Mouse (Mus musculus) liver, adult 2 months (tissue): ENCODE results near the gene Cdc42. TPM values are rescaled to one million over a fixed set of nuclear protein-coding genes. Genes with fewer than 3 reads are reported as not detected.

Experiments used
- DNase-seq: peaks from one replicate; pipeline ENCODE4 v3.0.0-alpha.2; 2011; ENCODE audit warnings: low read depth, low spot score; ENCODE audit errors: extremely low read depth
- H3K27ac ChIP-seq: fragments of 200-500 bp; replicated peaks from 2 replicates; pipeline ENCODE4 v1.5.1; 2012; ENCODE audit warnings: low read depth, mild to moderate bottlenecking, control low read depth, inconsistent platforms, low read length; ENCODE audit not compliant: insufficient read depth
- H3K27me3 ChIP-seq: fragments of 200-500 bp; 2 replicates; pipeline ENCODE4 v1.6.1; 2012; ENCODE audit warnings: mild to moderate bottlenecking, moderate library complexity, low read length, inconsistent platforms; ENCODE audit not compliant: control insufficient read depth, insufficient read depth
- H3K36me3 ChIP-seq: fragments of 200-500 bp; 2 replicates; pipeline ENCODE4 v1.6.1; 2012; ENCODE audit warnings: low read length, inconsistent platforms; ENCODE audit not compliant: control insufficient read depth, insufficient read depth
- H3K4me1 ChIP-seq: fragments of 200-500 bp; 2 replicates; pipeline ENCODE4 v1.6.1; 2011; ENCODE audit warnings: low read length; ENCODE audit not compliant: control insufficient read depth, insufficient read depth
- H3K4me3 ChIP-seq: fragments of 200-500 bp; 2 replicates; pipeline ENCODE4 v1.5.1; 2011; ENCODE audit warnings: low read depth, mild to moderate bottlenecking, control low read depth, low read length, moderate library complexity; ENCODE audit not compliant: insufficient read depth
- H3K79me2 ChIP-seq: fragments of 200-500 bp; 2 replicates; pipeline ENCODE4 v1.6.1; 2012; ENCODE audit warnings: inconsistent platforms, mild to moderate bottlenecking, low read length, moderate library complexity; ENCODE audit not compliant: control insufficient read depth, insufficient read depth
- H3K9ac ChIP-seq: fragments of 200-500 bp; 2 replicates; pipeline ENCODE4 v1.6.1; 2012; ENCODE audit warnings: low read depth, mild to moderate bottlenecking, control low read depth, inconsistent platforms, low read length
- CTCF ChIP-seq: fragments of 200-500 bp; IDR thresholded peaks from 2 replicates; pipeline ENCODE4 v1.5.1; 2011; ENCODE audit warnings: low read depth, low read length, control low read depth
- POLR2A ChIP-seq: fragments of 200-500 bp; IDR thresholded peaks from 2 replicates; pipeline ENCODE4 v1.6.1; 2011; ENCODE audit warnings: low read length, control low read depth; ENCODE audit not compliant: insufficient read depth; ENCODE audit errors: extremely low read depth
- WGBS: fragments of 180-500 bp; shearing (Covaris S2); methylation state at CpG from one replicate; pipeline ENCODE4 v1.1.7; 2018; 5-methylcytosine and 5-hydroxymethylcytosine counted together
- polyA plus RNA-seq: library from polyadenylated mRNA; depleted of rRNA; stranded (reverse); fragments of >200 nt; gene quantifications from 2 replicates; pipeline ENCODE4 v1.2.3, GENCODE M21; 2012
- total RNA-seq: library from RNA; depleted of rRNA; stranded (reverse); fragments of >200 nt; gene quantifications from 2 replicates; pipeline ENCODE4 v1.2.3, GENCODE M21; 2014

The Cdc42 gene
- total and polyA plus RNA-seq, 2 experiments, result 35.8 to 131 TPM

DNA sequence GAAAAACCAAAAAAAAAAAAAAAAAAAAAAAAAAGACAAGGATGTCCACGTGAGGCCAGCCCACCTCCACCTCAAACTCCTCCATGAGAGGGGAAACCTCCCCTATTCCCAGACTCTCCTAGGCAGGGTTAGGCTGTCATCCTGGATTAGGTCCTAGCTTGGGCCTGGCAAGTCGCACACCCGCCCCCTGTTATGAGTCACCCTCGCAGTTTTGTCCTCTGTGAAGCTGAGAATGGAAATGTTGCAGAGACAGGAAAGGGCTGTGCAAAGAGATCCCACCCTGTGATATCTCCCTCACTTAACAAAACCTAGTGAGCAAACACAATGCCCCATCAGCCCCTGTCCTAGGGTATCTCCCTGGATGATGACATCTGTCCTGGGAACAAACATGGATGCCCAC, 59.9 kb downstream of the Cdc42 start:
- DNase-seq, result no peak
- Histone ChIP-seq H3K9ac (no peak overlapping the region), H3K79me2 (no peaks in the 10 kb centered on the region), H3K36me3 (no peaks in the 10 kb centered on the region), H3K4me3 (no peak overlapping the region), H3K27me3 (no peaks in the 10 kb centered on the region), H3K4me1 (0 out of 2 replicates have a peak, but pooled peaks cover 2% of the 10 kb centered on the region), H3K27ac (no peak overlapping the region)
- TF ChIP-seq CTCF, result no peak
- TF ChIP-seq POLR2A, result no peak
- 82% methylated on average over 4 of the region's 4 CpGs for WGBS

DNA sequence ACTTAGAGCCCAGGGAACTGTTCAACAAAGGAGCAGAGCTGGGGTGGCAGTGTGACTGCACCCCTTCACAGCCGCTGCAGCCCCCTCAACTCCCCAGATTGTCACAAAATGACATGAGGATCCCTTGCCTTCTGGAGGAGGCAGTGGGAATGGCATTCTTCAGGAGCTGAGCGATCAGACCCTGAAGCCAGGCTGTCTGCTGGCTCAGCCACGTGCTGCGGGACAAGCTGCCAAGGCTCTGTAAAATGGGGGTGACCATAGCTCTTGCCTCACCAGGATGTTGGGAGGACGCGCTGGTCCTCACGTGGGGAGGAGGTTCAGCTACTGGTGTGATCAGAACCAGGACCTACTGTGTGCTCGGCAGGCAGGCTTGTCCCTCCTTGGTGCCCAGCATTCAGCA, 62.6 kb downstream of the Cdc42 start:
- no peak overlapping the region for H3K27ac ChIP-seq
- no peaks in the 10 kb centered on the region for H3K36me3 ChIP-seq
- no peaks in the 10 kb centered on the region for H3K27me3 ChIP-seq
- WGBS, result 92% methylated on average over 8 of the region's 8 CpGs
- H3K4me1 ChIP-seq, result 0 out of 2 replicates have a peak, but pooled peaks cover 2% of the 10 kb centered on the region
- TF ChIP-seq CTCF (no peak), POLR2A (no peak)
- H3K4me3 ChIP-seq, result no peak overlapping the region
- H3K9ac ChIP-seq, result no peak overlapping the region
- no peak for DNase-seq
- H3K79me2 ChIP-seq, result no peaks in the 10 kb centered on the region

DNA sequence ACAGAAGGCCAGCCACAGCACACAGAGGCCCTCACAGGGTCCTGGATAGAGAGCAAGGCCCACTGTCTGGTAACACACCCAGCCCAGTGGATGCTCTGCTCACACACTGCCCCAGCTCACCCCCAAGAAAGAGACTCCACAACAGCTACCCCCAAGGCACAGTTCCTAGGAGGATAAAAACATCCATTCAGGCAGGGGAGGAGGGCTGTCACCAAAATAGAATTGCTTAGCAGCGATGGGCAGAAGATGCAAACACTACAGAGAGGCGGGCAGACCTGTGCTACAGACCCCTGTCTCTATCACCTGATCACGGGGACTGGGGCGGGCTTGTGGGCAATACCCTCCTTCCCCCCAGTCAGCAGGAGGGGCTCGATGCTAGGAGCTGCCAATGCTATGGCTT, 63.0 kb downstream of the Cdc42 start:
- Histone ChIP-seq H3K4me3 (no peak overlapping the region), H3K27me3 (no peaks in the 10 kb centered on the region), H3K27ac (no peak overlapping the region), H3K9ac (no peak overlapping the region), H3K4me1 (no peaks in the 10 kb centered on the region), H3K36me3 (no peaks in the 10 kb centered on the region), H3K79me2 (no peaks in the 10 kb centered on the region)
- TF ChIP-seq CTCF (no peak), POLR2A (no peak)
- WGBS, result 90% methylated on average over 5 of the region's 5 CpGs
- no peak for DNase-seq

DNA sequence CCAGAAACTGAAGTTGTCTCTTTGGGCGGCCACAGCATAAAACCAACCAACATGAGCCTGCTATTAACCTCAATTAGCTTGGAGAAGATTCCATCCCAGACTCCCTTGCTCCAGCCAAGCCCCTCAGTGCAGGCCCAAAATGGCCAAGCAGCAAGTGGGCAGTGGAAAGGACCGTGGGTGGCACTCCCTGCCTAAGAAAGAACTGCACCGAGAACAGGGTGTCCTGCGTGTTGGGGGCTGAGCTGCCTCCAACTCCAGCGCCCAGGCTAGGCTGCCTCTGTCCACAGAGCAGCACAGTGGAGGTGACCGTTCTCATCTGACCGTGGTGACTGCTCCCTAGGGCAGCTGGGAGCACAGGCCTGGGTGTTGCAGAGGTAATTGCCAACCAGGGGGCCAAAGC, 63.5 kb downstream of the Cdc42 start:
- Histone ChIP-seq H3K9ac (no peak overlapping the region), H3K36me3 (no peaks in the 10 kb centered on the region), H3K27me3 (no peaks in the 10 kb centered on the region), H3K4me1 (no peaks in the 10 kb centered on the region), H3K4me3 (no peak overlapping the region), H3K27ac (no peak overlapping the region), H3K79me2 (no peaks in the 10 kb centered on the region)
- no peak for DNase-seq
- TF ChIP-seq CTCF (no peak), POLR2A (no peak)
- WGBS, result 87% methylated on average over 7 of the region's 7 CpGs

DNA sequence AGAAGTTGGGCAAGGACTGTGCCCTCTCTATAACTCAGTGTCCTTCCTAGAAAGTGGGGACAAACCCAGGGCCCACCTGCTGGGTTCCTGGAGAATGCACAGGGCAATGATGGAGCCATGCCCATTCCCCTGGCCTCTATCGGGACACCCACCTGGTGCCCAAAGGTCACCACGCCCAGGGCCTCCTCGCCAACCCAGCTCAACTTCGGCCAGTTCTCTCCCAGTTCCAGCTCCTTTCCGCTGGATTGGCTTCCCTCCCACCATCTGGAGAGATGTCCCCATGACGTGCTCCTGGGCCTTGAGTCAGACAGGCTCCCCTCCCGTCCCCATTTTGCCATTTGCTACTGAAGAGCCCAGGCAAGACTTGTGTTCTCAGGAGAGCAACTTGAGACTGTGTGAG, 64.9 kb downstream of the Cdc42 start:
- H3K9ac ChIP-seq, result no peak overlapping the region
- no peaks in the 10 kb centered on the region for H3K79me2 ChIP-seq
- no peak for TF ChIP-seq CTCF
- TF ChIP-seq POLR2A, result no peak
- WGBS, result 90% methylated on average over 7 of the region's 7 CpGs
- H3K27me3 ChIP-seq, result no peaks in the 10 kb centered on the region
- no peaks in the 10 kb centered on the region for H3K36me3 ChIP-seq
- DNase-seq, result no peak
- no peak overlapping the region for H3K27ac ChIP-seq
- no peak overlapping the region for H3K4me3 ChIP-seq
- H3K4me1 ChIP-seq, result no peaks in the 10 kb centered on the region

DNA sequence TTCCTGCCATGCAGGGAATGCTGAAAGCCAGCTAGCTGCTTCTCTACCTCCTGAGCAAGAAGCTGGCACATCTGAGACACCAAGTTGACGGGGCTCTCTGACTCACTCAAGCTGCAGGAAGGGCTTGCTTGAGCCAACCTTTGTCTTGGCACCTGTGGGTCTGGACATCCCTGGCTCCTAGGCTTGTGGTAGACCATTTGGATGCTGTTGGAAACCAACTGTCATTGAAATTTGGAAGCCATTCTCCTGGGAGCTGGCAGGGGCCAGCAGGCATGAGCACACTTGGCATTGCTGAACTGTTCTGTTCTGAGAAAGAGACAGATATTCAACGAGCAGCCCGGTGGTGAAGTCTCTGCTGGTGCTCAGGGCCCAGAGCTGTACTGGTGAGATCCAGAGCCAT, 67.3 kb downstream of the Cdc42 start:
- TF ChIP-seq POLR2A (no peak), CTCF (no peak)
- Histone ChIP-seq H3K79me2 (no peaks in the 10 kb centered on the region), H3K9ac (no peak overlapping the region), H3K36me3 (no peaks in the 10 kb centered on the region), H3K4me1 (no peaks in the 10 kb centered on the region), H3K4me3 (no peak overlapping the region), H3K27ac (no peak overlapping the region), H3K27me3 (no peaks in the 10 kb centered on the region)
- no peak for DNase-seq
- 74% methylated on average over 3 of the region's 3 CpGs for WGBS
